Mouse (Mus musculus) spleen, adult 2 months (tissue): ENCODE results near the gene Pus1.

ENCODE experiments used
- CTCF ChIP-seq: fragments of 200-500 bp; IDR thresholded peaks from 2 replicates; pipeline ENCODE4 v1.5.1; 2011; ENCODE audit warnings: mild to moderate bottlenecking, inconsistent platforms; ENCODE audit not compliant: insufficient read depth, insufficient read length, insufficient replicate concordance; ENCODE audit errors: extremely low read depth
- POLR2A ChIP-seq: fragments of 200-500 bp; IDR thresholded peaks from 2 replicates; pipeline ENCODE4 v1.6.1; 2011; ENCODE audit warnings: low read depth, low read length, inconsistent platforms

DNA sequence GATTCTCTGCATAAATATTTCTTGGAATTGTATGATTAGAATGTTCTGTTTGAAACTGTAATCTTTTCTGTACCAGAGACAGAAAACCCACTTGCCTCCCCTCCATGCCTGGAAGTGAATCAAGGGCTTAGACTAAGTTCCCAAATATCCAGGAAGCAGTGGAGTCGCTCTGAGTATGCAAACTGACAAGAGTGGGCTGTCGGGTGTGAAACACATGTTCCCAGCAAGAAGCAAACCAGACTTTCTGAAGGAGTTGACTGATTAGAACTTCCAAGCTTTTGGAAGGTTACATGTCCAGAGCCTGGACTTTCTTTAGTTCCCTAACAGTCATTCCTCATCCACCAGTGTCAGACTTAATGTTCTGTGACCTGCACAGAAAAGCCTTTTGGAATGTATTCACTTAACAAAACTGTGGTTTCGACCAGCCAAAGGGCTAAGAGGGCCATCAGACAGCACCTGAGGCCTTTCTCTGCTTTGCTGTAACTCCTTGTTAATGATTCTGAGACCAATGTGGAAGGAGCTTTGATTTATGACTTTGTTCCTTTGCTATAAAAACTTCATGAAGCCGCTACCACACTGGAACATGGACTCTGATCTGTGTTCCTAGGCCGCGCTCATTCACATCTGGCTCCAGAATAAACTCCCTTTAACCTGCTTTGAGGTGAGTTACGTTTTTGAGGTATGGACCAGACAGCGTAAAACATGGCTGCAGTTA, 46.5 kb upstream of the Pus1 start:
- TF ChIP-seq CTCF (no peak), POLR2A (no peak)
